Mouse (Mus musculus) kidney, postnatal 14 days (tissue): ENCODE measurements at regions not wholly inside any gene's neighbourhood (a gene's known extent, or its start where the extent isn't known, plus 50 kb on each side); places are given as distances from the start of the nearest gene placed in this dataset.
A peak's percentile ranks its signal among the peaks of the same experiment; 100 is the strongest.

ENCODE experiments used
- DNase-seq: peaks from one replicate; pipeline ENCODE4 v3.0.0; 2022; ENCODE audit warnings: mixed read lengths

- no peak for DNase-seq
Measured at GRCm38 (mm10) chr12:27479601-27480001, 137.2 kb upstream of the Sox11 start.

GRCm38 (mm10) chr12:27474631-27475030 lies 132.3 kb upstream of the Sox11 start:
- no peak for DNase-seq

- no peak for DNase-seq
Measured at GRCm38 (mm10) chr12:27471557-27471956, 129.2 kb upstream of the Sox11 start.

GRCm38 (mm10) chr12:27470346-27470745 lies 128.0 kb upstream of the Sox11 start:
- no peak for DNase-seq

GRCm38 (mm10) chr12:27468782-27469181 lies 126.4 kb upstream of the Sox11 start:
- DNase-seq = no peak

- no peak for DNase-seq
Measured at GRCm38 (mm10) chr12:27468141-27468540, 125.8 kb upstream of the Sox11 start.

GRCm38 (mm10) chr12:27465499-27466150 lies 123.3 kb upstream of the Sox11 start:
- DNase-seq = no peak

- no peak for DNase-seq
Measured at GRCm38 (mm10) chr12:27458674-27459073, 116.3 kb upstream of the Sox11 start.

GRCm38 (mm10) chr12:27437661-27438345 lies 95.4 kb upstream of the Sox11 start:
- DNase-seq = peak; percentile 9

- DNase-seq = no peak
Measured at GRCm38 (mm10) chr12:27431338-27431737, 89.0 kb upstream of the Sox11 start.

GRCm38 (mm10) chr12:27417387-27418009 lies 75.1 kb upstream of the Sox11 start:
- DNase-seq = no peak

GRCm38 (mm10) chr12:27410555-27410954 lies 68.2 kb upstream of the Sox11 start:
- DNase-seq = no peak

GRCm38 (mm10) chr12:27408440-27408839 lies 66.1 kb upstream of the Sox11 start:
- no peak for DNase-seq

- no peak for DNase-seq
Measured at GRCm38 (mm10) chr12:27399392-27399791, 57.0 kb upstream of the Sox11 start.
